8 mouse cellular contexts compared by ENCODE assay signal in genomic region chrX:7733571-7734156, GRCm38 (mm10). TPM values are rescaled to one million over a fixed set of nuclear protein-coding genes. Genes with fewer than 3 reads are reported as not detected.
DNase-seq lines count a peak whose midpoint lies in the region; ATAC-seq and TF ChIP-seq lines count a peak whose summit lies in the region.

No protein-coding gene starts in this region.

- no peak overlapping the region for H3K4me2 ChIP-seq in forebrain, postnatal 0 days (ENCODE audit: low read depth)
- H3K4me2 ChIP-seq in forebrain, embryonic 15.5 days (replicated peaks), result no peak overlapping the region
- H3K4me2 ChIP-seq in midbrain, embryonic 14.5 days (ENCODE audit: low read length), result no peak overlapping the region

- DNase-seq in forebrain, postnatal 0 days, result no peak
- DNase-seq in gastrocnemius, adult 18-20 months (ENCODE audit: low spot score), result peak; percentile 62
- DNase-seq in induced T-regulatory cell, adult 2 months (ENCODE audit: low read depth), result peak; percentile 80
- DNase-seq in left cerebral cortex, postnatal 4 days, result peak; percentile 74
- peak; percentile 56 for DNase-seq in midbrain, embryonic 14.5 days
- peak; percentile 52 to 53 for DNase-seq in thymus, adult 18-20 months

- intact Hi-C loops in left cerebral cortex, postnatal 4 days (cut with DNase I), result no loop called here

- 36% methylated on average over 25 of the region's 26 CpGs for WGBS in forebrain, postnatal 0 days
- 34% methylated on average over 24 of the region's 26 CpGs for WGBS in forebrain, embryonic 15.5 days
- 32% methylated on average over 24 of the region's 26 CpGs for WGBS in bone marrow, adult 2 months
- 31% methylated on average over 25 of the region's 26 CpGs for WGBS in midbrain, embryonic 14.5 days

- no peaks in the 10 kb centered on the region for H3K4me1 ChIP-seq in forebrain, postnatal 0 days (ENCODE audit: insufficient read depth)
- H3K4me1 ChIP-seq in forebrain, embryonic 15.5 days, result peaks cover 10% of the 10 kb centered on the region
- H3K4me1 ChIP-seq in bone marrow, adult 2 months (ENCODE audit: control insufficient read depth, insufficient read depth, low read length), result no peaks in the 10 kb centered on the region; the same call in 1 of the 2 replicates
- H3K4me1 ChIP-seq in midbrain, embryonic 14.5 days (ENCODE audit: control insufficient read depth, insufficient read depth, low read length), result peaks cover 5% of the 10 kb centered on the region; the same call in 1 of the 2 replicates

- H3K27ac ChIP-seq in forebrain, postnatal 0 days (ENCODE audit: low read depth, low read length), result no peak overlapping the region
- no peak overlapping the region for H3K27ac ChIP-seq in forebrain, embryonic 15.5 days (replicated peaks)
- no peak overlapping the region for H3K27ac ChIP-seq in bone marrow, adult 2 months (ENCODE audit: control insufficient read depth, insufficient read depth, low read depth, low read length, poor library complexity)
- H3K27ac ChIP-seq in midbrain, embryonic 14.5 days (replicated peaks; ENCODE audit: low read depth, low read length), result no peak overlapping the region

- no peak for TF ChIP-seq POLR2A in bone marrow, adult 2 months (IDR thresholded peaks at IDR 0.05; ENCODE audit: borderline replicate concordance, control insufficient read depth, low read depth, low read length)

- no peaks in the 10 kb centered on the region for H3K9me3 ChIP-seq in forebrain, postnatal 0 days (ENCODE audit: low read length)
- H3K9me3 ChIP-seq in forebrain, embryonic 15.5 days, result no peaks in the 10 kb centered on the region
- no peaks in the 10 kb centered on the region for H3K9me3 ChIP-seq in midbrain, embryonic 14.5 days (ENCODE audit: control insufficient read depth, low read length)

- no peaks in the 10 kb centered on the region for H3K27me3 ChIP-seq in forebrain, postnatal 0 days (ENCODE audit: insufficient read depth, low read length)
- H3K27me3 ChIP-seq in forebrain, embryonic 15.5 days, result no peaks in the 10 kb centered on the region
- no peaks in the 10 kb centered on the region for H3K27me3 ChIP-seq in midbrain, embryonic 14.5 days (ENCODE audit: control insufficient read depth, insufficient read depth, low read length)

- H3K36me3 ChIP-seq in forebrain, postnatal 0 days (ENCODE audit: insufficient read depth), result peaks cover 4% of the 10 kb centered on the region; the same call in 1 of the 2 replicates
- H3K36me3 ChIP-seq in forebrain, embryonic 15.5 days, result peaks cover 10% of the 10 kb centered on the region; the same call in 1 of the 2 replicates
- peaks cover 12% of the 10 kb centered on the region for H3K36me3 ChIP-seq in midbrain, embryonic 14.5 days (ENCODE audit: control insufficient read depth, insufficient read depth, low read length)

- ATAC-seq in forebrain, postnatal 0 days, result peak; percentile 21; the same call in 1 of the 2 replicates
- ATAC-seq in forebrain, embryonic 15.5 days (replicated peaks), result no peak
- no peak for ATAC-seq in midbrain, embryonic 14.5 days (ENCODE audit: low FRiP score, low TSS enrichment)

- TF ChIP-seq CTCF in forebrain, postnatal 0 days (IDR thresholded peaks at IDR 0.05; ENCODE audit: low read depth), result peak; percentile 56
- peak; percentile 61 for TF ChIP-seq CTCF in bone marrow, adult 2 months (IDR thresholded peaks at IDR 0.05; ENCODE audit: control insufficient read depth, insufficient read depth, low read length)

- no peak overlapping the region for H3K9ac ChIP-seq in forebrain, postnatal 0 days
- no peak overlapping the region for H3K9ac ChIP-seq in forebrain, embryonic 15.5 days (replicated peaks)
- no peak overlapping the region for H3K9ac ChIP-seq in midbrain, embryonic 14.5 days (replicated peaks; ENCODE audit: low read length)

- no peak overlapping the region for H3K4me3 ChIP-seq in forebrain, postnatal 0 days (ENCODE audit: low read depth, low read length)
- H3K4me3 ChIP-seq in forebrain, embryonic 15.5 days, result no peak overlapping the region
- H3K4me3 ChIP-seq in bone marrow, adult 2 months (replicated peaks; ENCODE audit: control insufficient read depth, low read depth, low read length), result peak overlapping the region; percentile 22
- H3K4me3 ChIP-seq in midbrain, embryonic 14.5 days (replicated peaks; ENCODE audit: low read depth, low read length), result no peak overlapping the region

RNA-seq across cellular contexts. Expression of gene Praf2, which starts 5.4 kb away (rescaled TPM):
- 87.2 and 89.6 TPM in 2 replicates for total RNA-seq in forebrain, postnatal 0 days (2014; rRNA removed)
- polyA plus RNA-seq in forebrain, postnatal 0 days (2015; fragmentation: Nextera tagmentation; extraction: Ambion mirVana), result 139 TPM in 2 replicates
- polyA plus RNA-seq in forebrain, embryonic 15.5 days (2015; fragmentation: Nextera tagmentation; extraction: Ambion mirVana), result 104 and 107 TPM in 2 replicates
- polyA plus RNA-seq in bone marrow, adult 2 months (2011; ENCODE audit: insufficient read depth, insufficient read length, low replicate concordance, missing spikeins), result 3.9 and 9.5 TPM in 2 replicates
- 1 to 10 TPM; 5.0 to 5.6 TPM for total RNA-seq in gastrocnemius, adult 18-20 months (2021)
- 10 to 100 TPM; 70.0 to 84.0 TPM for total RNA-seq in left cerebral cortex, postnatal 4 days (2021)
- polyA plus RNA-seq in midbrain, embryonic 14.5 days (2014; fragmentation: Nextera tagmentation; extraction: Ambion mirVana), result 126 and 144 TPM in 2 replicates

RNA-seq across cellular contexts. Expression of gene Gm45208, which starts 11.6 kb away (rescaled TPM):
- 0.76 and 1.2 TPM in 2 replicates for total RNA-seq in forebrain, postnatal 0 days (2014; rRNA removed)
- polyA plus RNA-seq in forebrain, postnatal 0 days (2015; fragmentation: Nextera tagmentation; extraction: Ambion mirVana), result 0.91 TPM in 1 of 2 replicates, not detected in the other
- 0.84 TPM in 1 of 2 replicates, not detected in the other for polyA plus RNA-seq in forebrain, embryonic 15.5 days (2015; fragmentation: Nextera tagmentation; extraction: Ambion mirVana)
- polyA plus RNA-seq in bone marrow, adult 2 months (2011; ENCODE audit: insufficient read depth, insufficient read length, low replicate concordance, missing spikeins), result not detected in 2 replicates
- total RNA-seq in gastrocnemius, adult 18-20 months (2021), result under 1 TPM in 1 of 2 experiments, not detected in 1; 0.45 TPM
- total RNA-seq in left cerebral cortex, postnatal 4 days (2021), result under 1 TPM in 1 of 2 experiments, not detected in 1; 0.60 TPM
- polyA plus RNA-seq in midbrain, embryonic 14.5 days (2014; fragmentation: Nextera tagmentation; extraction: Ambion mirVana), result not detected in 2 replicates

RNA-seq across cellular contexts. Expression of gene Ccdc120, which starts 17.0 kb away (rescaled TPM):
- 149 and 202 TPM in 2 replicates for total RNA-seq in forebrain, postnatal 0 days (2014; rRNA removed)
- 59.3 and 66.3 TPM in 2 replicates for polyA plus RNA-seq in forebrain, postnatal 0 days (2015; fragmentation: Nextera tagmentation; extraction: Ambion mirVana)
- polyA plus RNA-seq in forebrain, embryonic 15.5 days (2015; fragmentation: Nextera tagmentation; extraction: Ambion mirVana), result 55.5 and 63.3 TPM in 2 replicates
- polyA plus RNA-seq in bone marrow, adult 2 months (2011; ENCODE audit: insufficient read depth, insufficient read length, low replicate concordance, missing spikeins), result 0.36 and 1.4 TPM in 2 replicates
- total RNA-seq in gastrocnemius, adult 18-20 months (2021), result under 1 TPM; 0.34 to 0.50 TPM
- total RNA-seq in left cerebral cortex, postnatal 4 days (2021), result 10 to 100 TPM; 56.2 to 65.4 TPM
- polyA plus RNA-seq in midbrain, embryonic 14.5 days (2014; fragmentation: Nextera tagmentation; extraction: Ambion mirVana), result 72.2 and 73.0 TPM in 2 replicates

RNA-seq across cellular contexts. Expression of gene Wdr45, which starts 19.5 kb away (rescaled TPM):
- total RNA-seq in forebrain, postnatal 0 days (2014; rRNA removed), result 29.0 and 32.2 TPM in 2 replicates
- polyA plus RNA-seq in forebrain, postnatal 0 days (2015; fragmentation: Nextera tagmentation; extraction: Ambion mirVana), result 30.8 and 31.5 TPM in 2 replicates
- 38.0 and 43.1 TPM in 2 replicates for polyA plus RNA-seq in forebrain, embryonic 15.5 days (2015; fragmentation: Nextera tagmentation; extraction: Ambion mirVana)
- polyA plus RNA-seq in bone marrow, adult 2 months (2011; ENCODE audit: insufficient read depth, insufficient read length, low replicate concordance, missing spikeins), result 54.7 and 91.1 TPM in 2 replicates
- 10 to 100 TPM; 32.4 to 37.1 TPM for total RNA-seq in gastrocnemius, adult 18-20 months (2021)
- 10 to 100 TPM; 32.0 to 34.9 TPM for total RNA-seq in left cerebral cortex, postnatal 4 days (2021)
- 23.9 and 29.5 TPM in 2 replicates for polyA plus RNA-seq in midbrain, embryonic 14.5 days (2014; fragmentation: Nextera tagmentation; extraction: Ambion mirVana)

RNA-seq across cellular contexts. Expression of gene Tfe3, which starts 28.7 kb away (rescaled TPM):
- total RNA-seq in forebrain, postnatal 0 days (2014; rRNA removed), result 12.8 and 20.4 TPM in 2 replicates
- 17.3 and 20.1 TPM in 2 replicates for polyA plus RNA-seq in forebrain, postnatal 0 days (2015; fragmentation: Nextera tagmentation; extraction: Ambion mirVana)
- polyA plus RNA-seq in forebrain, embryonic 15.5 days (2015; fragmentation: Nextera tagmentation; extraction: Ambion mirVana), result 21.8 and 23.4 TPM in 2 replicates
- polyA plus RNA-seq in bone marrow, adult 2 months (2011; ENCODE audit: insufficient read depth, insufficient read length, low replicate concordance, missing spikeins), result 15.5 and 22.3 TPM in 2 replicates
- total RNA-seq in gastrocnemius, adult 18-20 months (2021), result 1 to 10 TPM; 7.9 to 9.2 TPM
- total RNA-seq in left cerebral cortex, postnatal 4 days (2021), result 10 to 100 TPM; 24.0 to 29.0 TPM
- polyA plus RNA-seq in midbrain, embryonic 14.5 days (2014; fragmentation: Nextera tagmentation; extraction: Ambion mirVana), result 21.7 and 21.8 TPM in 2 replicates

Comparison
In these comparisons a context has a peak if more than half of its experiments do, and no peak if none do; other contexts are left out.
1. RNA of gene Ccdc120, which starts 17.0 kb away (polyA plus RNA-seq): 72.2 to 73.0 TPM in midbrain, embryonic 14.5 days, 59.3 to 66.3 TPM in forebrain, postnatal 0 days and 55.5 to 63.3 TPM in forebrain, embryonic 15.5 days; 0.36 to 1.4 TPM in bone marrow, adult 2 months; every median in the first group is over 10 times any median in the second.